Mouse (Mus musculus) lung, embryonic 15.5 days (tissue): ENCODE data around the gene Gtpbp8. TPM values are rescaled to one million over a fixed set of nuclear protein-coding genes. Genes with fewer than 3 reads are reported as not detected.

Experiments
- polyA plus RNA-seq: library from polyadenylated mRNA; unstranded; fragments of >200 nt; fragmentation: Nextera tagmentation; extraction: Ambion mirVana; gene quantifications from 2 replicates; pipeline ENCODE4 v1.2.1, GENCODE M21; 2015

Gtpbp8 gene
- polyA plus RNA-seq, 1 experiment from 2014 or later: 31.3 TPM

Other genes starting within 250 kb of the Gtpbp8 start
- 29.2 and 29.9 TPM in 2 replicates for gene Boc, start 187.5 kb downstream of the Gtpbp8 start, polyA plus RNA-seq
- 9.5 and 9.8 TPM in 2 replicates for gene Nepro, start 22.1 kb downstream of the Gtpbp8 start, polyA plus RNA-seq
- 1.3 and 1.5 TPM in 2 replicates for gene Cd200r1, start 19.4 kb upstream of the Gtpbp8 start, polyA plus RNA-seq
- gene Cd200r4, start 65.4 kb upstream of the Gtpbp8 start, polyA plus RNA-seq: 0.14 and 0.21 TPM in 2 replicates
- gene Cd200r2, start 120.7 kb upstream of the Gtpbp8 start, polyA plus RNA-seq: not detected in 2 replicates
- gene Cd200r3, start 197.3 kb upstream of the Gtpbp8 start, polyA plus RNA-seq: 0.40 and 0.49 TPM in 2 replicates